Mouse (Mus musculus): ENCODE measurements around the gene Cks2. TPM values are rescaled to one million over a fixed set of nuclear protein-coding genes. Genes with fewer than 3 reads are reported as not detected.
"Not testable (repeated sequence)": the region's sequence is repeated elsewhere in the genome, so short reads cannot be mapped to it uniquely, and the experiment has no call there.

The Cks2 gene
- total and polyA plus RNA-seq, 3 experiments, result 0.50 to 1.6 (median 1.2) TPM

- Histone ChIP-seq H3K36me3 (ENCODE audit: control insufficient read depth, insufficient read depth, low read length) (no peaks in the 10 kb centered on the region), H3K27ac (no peak overlapping the region), H3K4me1 (ENCODE audit: control insufficient read depth, insufficient read depth, low read length) (peaks cover 3% of the 10 kb centered on the region), H3K4me3 (no peak overlapping the region), H3K79me2 (replicated peaks; ENCODE audit: control insufficient read depth, insufficient read depth, low read length) (peaks cover 4% of the 10 kb centered on the region; the same call in 1 of the 2 replicates), H3K9ac (ENCODE audit: low read depth, low read length) (no peak overlapping the region), H3K27me3 (ENCODE audit: control insufficient read depth, insufficient read depth, low read length) (no peaks in the 10 kb centered on the region)
- DNase-seq, result no peak
- intact Hi-C loops (cut with DNase I), result loop anchor here (10.0 kb wide), 1 partner anchor 568 kb away; no protein-coding TSS in a partner anchor
- no peak for TF ChIP-seq CTCF (IDR thresholded peaks at IDR 0.05)
- TF ChIP-seq POLR2A (IDR thresholded peaks at IDR 0.05; ENCODE audit: insufficient read depth, low read depth, low read length), result no peak
- TF ChIP-seq EP300 (IDR thresholded peaks at IDR 0.05; ENCODE audit: insufficient read depth, low read depth, low read length), result no peak
- 93% methylated on average over 13 of the region's 13 CpGs for WGBS
Measured at GRCm38 (mm10) chr13:51656516-51657235, 11.6 kb downstream of the Cks2 start.

GRCm38 (mm10) chr13:51658094-51658493, 13.1 kb downstream of the Cks2 start:
- no peak for DNase-seq
- H3K4me3 ChIP-seq, result no peak overlapping the region
- H3K36me3 ChIP-seq (ENCODE audit: control insufficient read depth, insufficient read depth, low read length), result no peaks in the 10 kb centered on the region
- TF ChIP-seq EP300 (IDR thresholded peaks at IDR 0.05; ENCODE audit: insufficient read depth, low read depth, low read length), result no peak
- no peak for TF ChIP-seq POLR2A (IDR thresholded peaks at IDR 0.05; ENCODE audit: insufficient read depth, low read depth, low read length)
- TF ChIP-seq CTCF (IDR thresholded peaks at IDR 0.05), result no peak
- 74% methylated on average over 3 of the region's 3 CpGs for WGBS
- peaks cover 2% of the 10 kb centered on the region; the same call in 1 of the 2 replicates for H3K4me1 ChIP-seq (ENCODE audit: control insufficient read depth, insufficient read depth, low read length)
- intact Hi-C loops (cut with DNase I), result loop anchor here (10.0 kb wide), 1 partner anchor 567 kb away; no protein-coding TSS in a partner anchor
- no peaks in the 10 kb centered on the region for H3K27me3 ChIP-seq (ENCODE audit: control insufficient read depth, insufficient read depth, low read length)
- no peak overlapping the region for H3K27ac ChIP-seq
- H3K79me2 ChIP-seq (replicated peaks; ENCODE audit: control insufficient read depth, insufficient read depth, low read length), result 0 out of 2 replicates have a peak, but pooled peaks cover 2% of the 10 kb centered on the region
- H3K9ac ChIP-seq (ENCODE audit: low read depth, low read length), result no peak overlapping the region

GRCm38 (mm10) chr13:51659573-51659972, 14.5 kb downstream of the Cks2 start:
- H3K79me2 ChIP-seq (replicated peaks; ENCODE audit: control insufficient read depth, insufficient read depth, low read length), result no peaks in the 10 kb centered on the region; the same call in 1 of the 2 replicates
- TF ChIP-seq EP300 (IDR thresholded peaks at IDR 0.05; ENCODE audit: insufficient read depth, low read depth, low read length) (no peak), POLR2A (IDR thresholded peaks at IDR 0.05; ENCODE audit: insufficient read depth, low read depth, low read length) (no peak), CTCF (IDR thresholded peaks at IDR 0.05) (no peak)
- DNase-seq, result no peak
- no peak overlapping the region for H3K27ac ChIP-seq
- H3K27me3 ChIP-seq (ENCODE audit: control insufficient read depth, insufficient read depth, low read length), result no peaks in the 10 kb centered on the region
- intact Hi-C loops (cut with DNase I), result loop anchor here (10.0 kb wide), 1 partner anchor 565 kb away; no protein-coding TSS in a partner anchor
- no peaks in the 10 kb centered on the region; the same call in 1 of the 2 replicates for H3K36me3 ChIP-seq (ENCODE audit: control insufficient read depth, insufficient read depth, low read length)
- H3K4me1 ChIP-seq (ENCODE audit: control insufficient read depth, insufficient read depth, low read length), result no peaks in the 10 kb centered on the region
- no peak overlapping the region for H3K9ac ChIP-seq (ENCODE audit: low read depth, low read length)
- WGBS, result 97% methylated on average over 7 of the region's 7 CpGs
- H3K4me3 ChIP-seq, result no peak overlapping the region

GRCm38 (mm10) chr13:51663561-51663960, 18.5 kb downstream of the Cks2 start:
- no peaks in the 10 kb centered on the region for H3K27me3 ChIP-seq (ENCODE audit: control insufficient read depth, insufficient read depth, low read length)
- no peaks in the 10 kb centered on the region for H3K4me1 ChIP-seq (ENCODE audit: control insufficient read depth, insufficient read depth, low read length)
- H3K9ac ChIP-seq (ENCODE audit: low read depth, low read length), result no peak overlapping the region
- no peaks in the 10 kb centered on the region; the same call in 1 of the 2 replicates for H3K36me3 ChIP-seq (ENCODE audit: control insufficient read depth, insufficient read depth, low read length)
- DNase-seq, result no peak
- no peak overlapping the region for H3K27ac ChIP-seq
- WGBS, result 91% methylated on average over 2 of the region's 2 CpGs
- TF ChIP-seq POLR2A (IDR thresholded peaks at IDR 0.05; ENCODE audit: insufficient read depth, low read depth, low read length) (no peak), EP300 (IDR thresholded peaks at IDR 0.05; ENCODE audit: insufficient read depth, low read depth, low read length) (no peak), CTCF (IDR thresholded peaks at IDR 0.05) (no peak)
- H3K79me2 ChIP-seq (replicated peaks; ENCODE audit: control insufficient read depth, insufficient read depth, low read length), result no peaks in the 10 kb centered on the region; the same call in 1 of the 2 replicates
- no peak overlapping the region for H3K4me3 ChIP-seq
- intact Hi-C loops (cut with DNase I), result no loop called here

- H3K79me2 ChIP-seq (replicated peaks; ENCODE audit: control insufficient read depth, insufficient read depth, low read length); H3K4me3 ChIP-seq; H3K27me3 ChIP-seq (ENCODE audit: control insufficient read depth, insufficient read depth, low read length); H3K4me1 ChIP-seq (ENCODE audit: control insufficient read depth, insufficient read depth, low read length); DNase-seq; H3K36me3 ChIP-seq (ENCODE audit: control insufficient read depth, insufficient read depth, low read length); intact Hi-C loops (cut with DNase I); H3K27ac ChIP-seq; H3K9ac ChIP-seq (ENCODE audit: low read depth, low read length): not testable (repeated sequence)
- WGBS, result 82% methylated on average over 12 of the region's 12 CpGs
Measured at GRCm38 (mm10) chr13:51668195-51668594, 23.2 kb downstream of the Cks2 start.

GRCm38 (mm10) chr13:51676641-51677040, 31.6 kb downstream of the Cks2 start:
- no peak overlapping the region for H3K27ac ChIP-seq
- no peaks in the 10 kb centered on the region for H3K27me3 ChIP-seq (ENCODE audit: control insufficient read depth, insufficient read depth, low read length)
- no peak for TF ChIP-seq EP300 (IDR thresholded peaks at IDR 0.05; ENCODE audit: insufficient read depth, low read depth, low read length)
- no peak for TF ChIP-seq POLR2A (IDR thresholded peaks at IDR 0.05; ENCODE audit: insufficient read depth, low read depth, low read length)
- no peak for TF ChIP-seq CTCF (IDR thresholded peaks at IDR 0.05)
- intact Hi-C loops (cut with DNase I), result no loop called here
- DNase-seq, result no peak
- H3K36me3 ChIP-seq (ENCODE audit: control insufficient read depth, insufficient read depth, low read length), result no peaks in the 10 kb centered on the region
- no peaks in the 10 kb centered on the region for H3K4me1 ChIP-seq (ENCODE audit: control insufficient read depth, insufficient read depth, low read length)
- H3K79me2 ChIP-seq (replicated peaks; ENCODE audit: control insufficient read depth, insufficient read depth, low read length), result no peaks in the 10 kb centered on the region
- H3K9ac ChIP-seq (ENCODE audit: low read depth, low read length), result no peak overlapping the region
- 64% methylated on average over 4 of the region's 4 CpGs for WGBS
- no peak overlapping the region for H3K4me3 ChIP-seq
